Mouse (Mus musculus) heart, adult 8-10 months (tissue): ENCODE measurements around the gene Naa80. TPM values are rescaled to one million over a fixed set of nuclear protein-coding genes. Genes with fewer than 3 reads are reported as not detected.

ENCODE experiments used
- DNase-seq: peaks from one replicate; pipeline ENCODE4 v3.0.0; 2022; ENCODE audit warnings: low spot score
- total RNA-seq, 4 experiments: library from RNA; stranded (reverse); gene quantifications; 2 replicates each; pipeline ENCODE4 v1.2.4; 2022

Gene Naa80
- total RNA-seq, 4 experiments from 2014 or later = 18.8 to 24.3 (median 21.1) TPM

GRCm38 (mm10) chr9:107618778-107619545, 40.3 kb downstream of the Naa80 start:
- no peak for DNase-seq

GRCm38 (mm10) chr9:107619546-107619879, 40.8 kb downstream of the Naa80 start:
- no peak for DNase-seq

- no peak for DNase-seq
Measured at GRCm38 (mm10) chr9:107620954-107621353, 42.3 kb downstream of the Naa80 start.

GRCm38 (mm10) chr9:107624539-107624938, 45.9 kb downstream of the Naa80 start:
- peak; percentile 81 for DNase-seq

GRCm38 (mm10) chr9:107624951-107625350, 46.3 kb downstream of the Naa80 start:
- DNase-seq = no peak

- no peak for DNase-seq
Measured at GRCm38 (mm10) chr9:107625351-107626128, 46.9 kb downstream of the Naa80 start.

GRCm38 (mm10) chr9:107626158-107626843, 47.6 kb downstream of the Naa80 start:
- no peak for DNase-seq

GRCm38 (mm10) chr9:107626844-107627277, 48.2 kb downstream of the Naa80 start:
- no peak for DNase-seq

- DNase-seq = no peak
Measured at GRCm38 (mm10) chr9:107627387-107628255, 48.9 kb downstream of the Naa80 start.

- no peak for DNase-seq
Measured at GRCm38 (mm10) chr9:107628721-107629410, 50.2 kb downstream of the Naa80 start.

- DNase-seq = no peak
Measured at GRCm38 (mm10) chr9:107629411-107629730, 50.7 kb downstream of the Naa80 start.

- DNase-seq = no peak
Measured at GRCm38 (mm10) chr9:107629901-107630425, 51.3 kb downstream of the Naa80 start.

- DNase-seq = no peak
Measured at GRCm38 (mm10) chr9:107630576-107630975, 51.9 kb downstream of the Naa80 start.

GRCm38 (mm10) chr9:107631311-107631826, 52.7 kb downstream of the Naa80 start:
- DNase-seq = no peak

- no peak for DNase-seq
Measured at GRCm38 (mm10) chr9:107631861-107632260, 53.2 kb downstream of the Naa80 start.

- DNase-seq = no peak
Measured at GRCm38 (mm10) chr9:107632478-107632877, 53.8 kb downstream of the Naa80 start.

- DNase-seq = peak; percentile 86
Measured at GRCm38 (mm10) chr9:107633091-107633660, 54.5 kb downstream of the Naa80 start.
